Mouse (Mus musculus) hindbrain, embryonic 16.5 days (tissue): ENCODE results near the gene Ovol1. TPM values are rescaled to one million over a fixed set of nuclear protein-coding genes. Genes with fewer than 3 reads are reported as not detected.

Source experiments
- ATAC-seq: fragments of 200-750 bp; cut with Nextera tagmentation; 2 replicates; pipeline ENCODE4 v1.8.0; 2017; ENCODE audit warnings: moderate TSS enrichment, moderate library complexity
- H3K27ac ChIP-seq: fragments of 300-500 bp; sonication (generic); 2 replicates; pipeline ENCODE4 v1.5.1; 2014; ENCODE audit warnings: low read depth, mild to moderate bottlenecking, control low read depth, low read length, moderate library complexity
- H3K27me3 ChIP-seq: fragments of 300-500 bp; sonication (generic); replicated peaks from 2 replicates; pipeline ENCODE4 v1.6.1; 2014; ENCODE audit warnings: low read length; ENCODE audit not compliant: control insufficient read depth, insufficient read depth
- H3K36me3 ChIP-seq: fragments of 300-500 bp; sonication (generic); 2 replicates; pipeline ENCODE4 v1.6.1; 2014; ENCODE audit warnings: mild to moderate bottlenecking, low read length, moderate library complexity, mixed read lengths; ENCODE audit not compliant: control insufficient read depth, insufficient read depth
- H3K4me1 ChIP-seq: fragments of 300-500 bp; sonication (generic); 2 replicates; pipeline ENCODE4 v1.6.1; 2014; ENCODE audit warnings: low read depth, low read length; ENCODE audit not compliant: control insufficient read depth, insufficient read depth
- H3K4me2 ChIP-seq: fragments of 300-500 bp; sonication (generic); 2 replicates; pipeline ENCODE4 v1.6.1; 2014; ENCODE audit warnings: mild to moderate bottlenecking, low read length, control low read depth, moderate library complexity
- H3K4me3 ChIP-seq: fragments of 300-500 bp; sonication (generic); 2 replicates; pipeline ENCODE4 v1.5.1; 2014; ENCODE audit warnings: mild to moderate bottlenecking, low read length, control low read depth, moderate library complexity
- H3K9ac ChIP-seq: fragments of 300-500 bp; sonication (generic); 2 replicates; pipeline ENCODE4 v1.6.1; 2014; ENCODE audit warnings: low read depth, mild to moderate bottlenecking, control low read depth, low read length, moderate library complexity
- H3K9me3 ChIP-seq: fragments of 300-500 bp; sonication (generic); 2 replicates; pipeline ENCODE4 v1.6.1; 2014; ENCODE audit warnings: mild to moderate bottlenecking, low read length, moderate library complexity; ENCODE audit not compliant: control insufficient read depth
- WGBS: fragments of 180-500 bp; shearing (Covaris S2); extraction: QIAGEN DNeasy Blood & Tissue Kit; methylation state at CpG from one replicate; pipeline ENCODE4 v1.1.7; 2014; 5-methylcytosine and 5-hydroxymethylcytosine counted together
- polyA plus RNA-seq: library from polyadenylated mRNA; unstranded; fragments of >200 nt; fragmentation: Nextera tagmentation; extraction: Ambion mirVana; gene quantifications from 2 replicates; pipeline ENCODE4 v1.2.1, GENCODE M21; 2015

Gene Ovol1
- polyA plus RNA-seq, 1 experiment from 2014 or later, result 0.20 TPM

DNA sequence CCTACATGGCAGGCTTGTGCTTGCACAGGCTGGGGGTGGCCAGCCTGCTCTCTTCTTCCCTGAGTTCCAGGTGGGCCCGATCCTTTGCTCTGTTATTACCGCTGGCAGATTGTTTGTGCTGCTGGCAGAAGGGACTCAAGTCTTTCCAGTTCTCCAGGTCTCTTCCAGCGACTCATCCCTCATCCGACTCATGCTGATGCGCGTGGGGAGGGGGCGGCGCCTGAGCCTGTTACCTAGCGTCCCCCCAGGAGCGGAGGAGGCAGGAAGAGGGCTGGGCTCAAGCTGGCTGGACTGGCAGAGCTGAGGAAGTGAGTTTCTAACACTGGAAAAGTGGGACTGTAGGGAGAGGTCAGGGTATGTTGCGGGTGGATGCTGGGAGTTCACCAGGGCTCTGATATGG, 16.4 kb downstream of the Ovol1 start:
- Histone ChIP-seq H3K9ac (no peak overlapping the region), H3K27ac (no peak overlapping the region), H3K27me3 (no peaks in the 10 kb centered on the region), H3K4me2 (no peak overlapping the region), H3K4me3 (no peak overlapping the region), H3K36me3 (no peaks in the 10 kb centered on the region), H3K4me1 (no peaks in the 10 kb centered on the region), H3K9me3 (no peaks in the 10 kb centered on the region)
- WGBS, result 61% methylated on average over 11 of the region's 11 CpGs
- ATAC-seq, result no peak

DNA sequence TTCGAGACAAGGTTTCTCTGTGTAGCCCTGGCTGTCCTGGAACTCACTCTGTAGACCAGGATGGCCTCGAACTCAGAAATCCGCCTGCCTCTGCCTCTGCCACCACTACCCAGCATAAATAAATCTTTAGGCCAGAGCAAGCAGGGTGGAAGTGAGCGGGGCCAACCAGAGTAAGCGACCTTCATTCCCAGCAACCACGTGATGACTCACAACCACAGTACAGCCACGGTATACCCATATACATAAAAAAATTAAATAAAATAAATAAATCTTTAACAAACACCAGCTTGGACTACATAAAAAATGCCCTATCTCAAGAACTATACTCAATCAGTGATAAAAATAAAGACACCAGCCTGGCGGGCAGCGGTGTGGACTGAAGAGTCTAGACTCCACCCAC, 17.1 kb downstream of the Ovol1 start:
- H3K27me3 ChIP-seq, result no peaks in the 10 kb centered on the region
- H3K9me3 ChIP-seq, result no peaks in the 10 kb centered on the region
- no peak for ATAC-seq
- H3K4me3 ChIP-seq, result no peak overlapping the region
- H3K4me2 ChIP-seq, result no peak overlapping the region
- 90% methylated on average over 9 of the region's 9 CpGs for WGBS
- H3K36me3 ChIP-seq, result no peaks in the 10 kb centered on the region
- H3K4me1 ChIP-seq, result no peaks in the 10 kb centered on the region
- H3K9ac ChIP-seq, result no peak overlapping the region
- H3K27ac ChIP-seq, result no peak overlapping the region

DNA sequence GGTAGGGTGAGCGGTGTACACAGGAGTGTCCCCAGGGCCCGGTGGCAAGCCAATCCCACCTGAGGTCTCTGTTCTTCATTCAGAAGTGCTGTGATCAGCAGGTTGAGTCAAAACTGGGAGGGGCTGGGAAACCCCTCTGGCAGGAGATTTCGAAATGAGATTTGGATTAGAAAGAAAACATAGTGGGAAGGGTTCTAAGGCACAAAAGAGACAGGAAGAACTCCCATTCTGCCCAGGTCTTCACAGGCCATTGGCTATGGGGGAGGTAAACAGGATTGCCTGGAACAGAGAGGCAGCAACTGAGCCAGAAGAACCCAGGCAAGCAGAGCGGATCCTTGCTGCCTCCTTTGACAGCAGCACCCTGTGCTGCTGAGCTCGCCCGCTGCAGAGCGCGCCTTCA, 21.7 kb downstream of the Ovol1 start:
- WGBS, result 78% methylated on average over 8 of the region's 8 CpGs
- Histone ChIP-seq H3K4me2 (no peak overlapping the region), H3K9me3 (no peaks in the 10 kb centered on the region), H3K27ac (no peak overlapping the region), H3K4me3 (no peak overlapping the region), H3K9ac (no peak overlapping the region), H3K36me3 (no peaks in the 10 kb centered on the region), H3K4me1 (no peaks in the 10 kb centered on the region), H3K27me3 (no peaks in the 10 kb centered on the region)
- ATAC-seq, result no peak

DNA sequence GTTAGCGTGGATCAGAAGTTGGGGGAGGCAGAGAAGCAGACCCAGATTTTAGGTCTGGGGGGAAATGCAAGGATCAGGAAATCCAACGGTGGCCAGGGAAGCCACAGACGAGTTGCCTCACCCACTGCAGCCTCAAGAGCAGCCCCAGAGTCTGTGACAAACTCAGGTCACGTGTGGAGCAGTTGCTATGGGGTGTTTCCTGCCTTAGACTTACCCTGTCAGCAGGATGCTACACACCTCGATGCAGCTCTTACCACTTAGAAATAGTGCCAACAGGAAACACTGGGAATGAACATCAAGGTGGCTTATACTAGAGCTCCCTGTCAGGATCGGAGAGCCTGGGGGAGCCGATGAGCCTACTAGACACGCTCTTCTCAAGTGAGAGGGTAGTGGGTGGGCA, 27.9 kb downstream of the Ovol1 start:
- 83% methylated on average over 8 of the region's 8 CpGs for WGBS
- no peak overlapping the region for H3K9ac ChIP-seq
- H3K27ac ChIP-seq, result no peak overlapping the region
- peaks cover 14% of the 10 kb centered on the region for H3K4me1 ChIP-seq
- no peak for ATAC-seq
- H3K36me3 ChIP-seq, result no peaks in the 10 kb centered on the region
- no peak overlapping the region for H3K4me3 ChIP-seq
- no peaks in the 10 kb centered on the region for H3K9me3 ChIP-seq
- no peak overlapping the region for H3K4me2 ChIP-seq
- peaks cover 6% of the 10 kb centered on the region for H3K27me3 ChIP-seq

DNA sequence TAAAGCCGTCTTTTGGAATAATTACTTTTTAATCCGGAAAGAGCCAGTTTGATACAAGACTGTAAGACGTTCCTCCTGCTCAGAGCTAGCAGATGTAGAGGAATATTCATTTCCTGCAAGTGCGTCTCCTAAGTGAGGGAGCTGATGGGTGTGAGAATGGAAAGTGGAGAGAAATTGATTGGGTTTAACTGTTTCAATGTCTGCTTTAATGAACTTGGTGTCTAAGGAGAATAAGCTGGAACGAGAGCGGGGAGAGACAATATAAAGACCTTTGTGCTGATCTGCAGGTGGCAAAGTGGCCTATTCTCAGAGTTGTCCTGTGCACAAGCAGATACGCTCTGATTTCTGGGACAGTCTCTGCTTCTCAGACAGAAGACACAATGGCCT, 30.3 kb downstream of the Ovol1 start:
- peaks cover 14% of the 10 kb centered on the region for H3K4me1 ChIP-seq
- no peaks in the 10 kb centered on the region for H3K36me3 ChIP-seq
- no peak for ATAC-seq
- H3K9ac ChIP-seq, result peak overlapping the region; percentile 25; the same call in 1 of the 2 replicates
- no peak overlapping the region for H3K27ac ChIP-seq
- H3K4me3 ChIP-seq, result no peak overlapping the region
- H3K27me3 ChIP-seq, result peaks cover 6% of the 10 kb centered on the region
- H3K9me3 ChIP-seq, result no peaks in the 10 kb centered on the region
- 25% methylated on average over 7 of the region's 7 CpGs for WGBS
- peak overlapping the region; percentile 42 for H3K4me2 ChIP-seq

DNA sequence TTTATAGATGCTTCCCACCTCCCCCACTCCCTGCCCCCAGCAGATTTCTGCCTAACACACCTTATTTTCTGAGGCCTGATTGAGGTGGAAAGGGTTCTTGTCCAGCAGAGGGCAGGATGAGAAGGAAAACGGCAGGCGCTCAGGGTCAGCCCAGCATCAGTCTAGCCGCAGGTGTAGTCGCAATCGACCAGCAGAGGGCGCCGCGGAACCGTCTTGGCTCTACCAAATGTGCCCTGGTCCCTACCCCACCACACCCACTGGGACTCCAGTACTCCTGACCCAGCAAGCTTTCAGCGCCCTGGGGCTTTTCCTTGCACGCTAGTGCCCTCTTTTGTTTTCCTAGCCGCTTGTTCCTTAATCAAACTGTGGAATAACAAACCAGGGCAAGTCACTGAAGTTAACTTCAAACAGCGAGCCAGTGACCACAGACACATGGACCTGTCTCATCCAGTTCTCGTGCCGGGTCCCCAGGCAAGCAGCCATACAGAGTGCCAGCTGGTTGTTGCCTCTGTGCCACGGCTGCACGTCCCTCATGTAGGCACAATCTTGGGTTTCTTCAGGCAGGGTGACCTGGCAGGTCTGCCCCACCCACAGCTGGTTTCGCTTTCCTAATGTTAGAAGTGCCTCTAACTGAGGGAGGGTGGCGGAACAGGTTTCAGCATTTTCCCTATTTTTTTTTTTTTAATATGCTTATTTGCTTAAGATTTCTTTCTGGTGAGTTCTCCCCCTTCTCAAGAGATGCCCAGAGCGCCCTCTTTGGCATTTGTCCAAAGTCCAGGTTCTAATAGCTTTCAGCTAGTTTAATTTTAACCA, 30.9 kb downstream of the Ovol1 start:
- peak; percentile 93 for ATAC-seq
- peaks cover 6% of the 10 kb centered on the region for H3K27me3 ChIP-seq
- peak overlapping the region; percentile 42 for H3K4me2 ChIP-seq
- no peak overlapping the region for H3K27ac ChIP-seq
- no peak overlapping the region; the same call in 1 of the 2 replicates for H3K9ac ChIP-seq
- peaks cover 14% of the 10 kb centered on the region for H3K4me1 ChIP-seq
- H3K36me3 ChIP-seq, result no peaks in the 10 kb centered on the region
- WGBS, result 9% methylated on average over 20 of the region's 20 CpGs
- H3K9me3 ChIP-seq, result no peaks in the 10 kb centered on the region
- no peak overlapping the region for H3K4me3 ChIP-seq

DNA sequence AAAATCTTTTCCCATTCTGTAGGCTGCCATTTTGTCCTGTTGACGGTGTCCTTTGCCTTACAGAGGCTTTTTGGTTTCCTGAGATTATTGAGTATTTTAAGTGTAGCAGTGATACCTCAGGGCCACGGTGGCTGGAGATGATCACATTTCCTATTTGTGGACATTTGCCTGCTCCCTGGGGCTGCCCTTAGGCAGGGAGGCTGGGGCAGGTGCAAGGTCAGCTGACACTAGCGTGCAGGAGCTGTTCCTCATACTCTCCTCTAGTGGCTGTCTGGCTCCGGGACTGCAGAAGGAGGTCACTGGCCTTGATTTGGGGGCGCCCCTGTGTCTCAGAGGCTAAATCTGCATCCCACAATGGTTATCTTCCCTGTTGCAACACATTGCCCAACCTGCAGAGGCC, 35.2 kb downstream of the Ovol1 start:
- ATAC-seq, result no peak
- H3K9me3 ChIP-seq, result no peaks in the 10 kb centered on the region
- H3K36me3 ChIP-seq, result no peaks in the 10 kb centered on the region
- no peak overlapping the region for H3K4me3 ChIP-seq
- H3K4me1 ChIP-seq, result peaks cover 13% of the 10 kb centered on the region
- WGBS, result 73% methylated on average over 5 of the region's 5 CpGs
- H3K27me3 ChIP-seq, result no peaks in the 10 kb centered on the region; the same call in 1 of the 2 replicates
- no peak overlapping the region for H3K4me2 ChIP-seq
- no peak overlapping the region for H3K9ac ChIP-seq
- H3K27ac ChIP-seq, result no peak overlapping the region

DNA sequence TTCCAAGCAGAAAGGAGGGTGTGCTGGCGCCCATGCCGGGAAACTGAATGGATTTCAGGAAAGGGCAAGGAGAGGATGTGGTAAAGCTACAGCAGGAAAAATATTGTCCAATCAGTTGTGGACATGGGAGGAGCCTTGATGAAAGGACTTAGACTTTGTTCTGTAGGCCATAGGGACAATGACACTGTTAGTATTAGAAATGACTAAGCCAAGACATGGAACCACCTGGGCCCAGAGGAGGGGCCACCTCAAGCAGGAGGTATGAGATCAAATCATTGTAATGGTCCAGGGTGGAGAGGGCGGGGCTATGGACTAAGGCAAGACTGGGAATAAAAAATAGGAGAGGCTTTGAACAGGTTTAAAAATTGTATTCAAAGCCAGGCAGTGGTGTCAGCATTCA, 41.7 kb downstream of the Ovol1 start:
- no peaks in the 10 kb centered on the region for H3K36me3 ChIP-seq
- WGBS, result 87% methylated on average over 3 of the region's 3 CpGs
- H3K4me3 ChIP-seq, result no peak overlapping the region
- no peak overlapping the region for H3K4me2 ChIP-seq
- H3K27me3 ChIP-seq, result no peaks in the 10 kb centered on the region
- H3K4me1 ChIP-seq, result no peaks in the 10 kb centered on the region
- no peak overlapping the region for H3K9ac ChIP-seq
- H3K27ac ChIP-seq, result no peak overlapping the region
- no peaks in the 10 kb centered on the region for H3K9me3 ChIP-seq
- no peak for ATAC-seq

DNA sequence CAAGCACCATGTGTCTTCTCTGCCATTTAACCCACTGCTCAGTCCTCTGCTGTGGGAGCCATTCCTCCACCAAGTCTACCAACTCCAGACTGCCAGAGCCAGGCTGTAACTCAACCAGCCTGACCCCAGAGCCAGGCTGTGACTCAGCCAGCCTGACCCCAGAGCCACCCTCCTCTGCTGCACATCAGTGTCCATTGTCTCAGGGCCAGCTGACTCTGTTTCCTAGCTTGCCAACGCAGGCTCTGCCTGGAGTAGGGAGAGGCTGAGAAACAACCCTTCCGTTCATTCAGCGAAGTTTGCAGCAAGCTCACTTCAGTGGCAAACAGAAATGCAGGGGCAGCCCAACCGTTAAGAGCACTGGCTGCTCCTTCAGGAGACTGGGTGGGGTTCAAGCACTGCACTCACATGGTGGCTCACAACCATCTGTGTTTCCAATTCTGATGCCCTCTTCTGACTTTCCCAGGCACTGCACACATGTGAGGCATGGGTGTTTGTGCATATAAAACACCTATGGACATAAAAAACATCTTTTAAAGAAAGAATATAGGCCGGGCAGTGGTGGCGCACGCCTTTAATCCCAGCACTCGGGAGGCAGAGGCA, 43.4 kb downstream of the Ovol1 start:
- H3K4me1 ChIP-seq, result peaks cover 6% of the 10 kb centered on the region; the same call in 1 of the 2 replicates
- H3K9me3 ChIP-seq, result no peaks in the 10 kb centered on the region
- no peak overlapping the region for H3K4me2 ChIP-seq
- no peaks in the 10 kb centered on the region for H3K36me3 ChIP-seq
- no peak for ATAC-seq
- WGBS, result 80% methylated on average over 8 of the region's 8 CpGs
- no peaks in the 10 kb centered on the region for H3K27me3 ChIP-seq
- H3K9ac ChIP-seq, result no peak overlapping the region
- no peak overlapping the region for H3K4me3 ChIP-seq
- no peak overlapping the region for H3K27ac ChIP-seq
